Mouse (Mus musculus): ENCODE results near the gene Tmem52. TPM values are rescaled to one million over a fixed set of nuclear protein-coding genes. Genes with fewer than 3 reads are reported as not detected.

Gene Tmem52
- polyA plus RNA-seq, 1 experiment from 2014 or later: not detected

- DNase-seq (ENCODE audit: low spot score, missing footprints): no peak
- Histone ChIP-seq H3K27me3 (ENCODE audit: control insufficient read depth, insufficient read depth, low read length) (no peaks in the 10 kb centered on the region), H3K9me3 (ENCODE audit: control insufficient read depth, low read length) (no peaks in the 10 kb centered on the region), H3K4me2 (no peak overlapping the region), H3K27ac (ENCODE audit: low read depth, low read length) (no peak overlapping the region), H3K4me1 (ENCODE audit: control insufficient read depth, insufficient read depth, low read length) (no peaks in the 10 kb centered on the region), H3K4me3 (ENCODE audit: low read depth, low read length) (no peak overlapping the region), H3K36me3 (ENCODE audit: control insufficient read depth, insufficient read depth, low read length) (no peaks in the 10 kb centered on the region), H3K9ac (ENCODE audit: low read length) (no peak overlapping the region)
- no peak for ATAC-seq (ENCODE audit: low FRiP score)
- 92% methylated on average over 7 of the region's 7 CpGs for WGBS
Observed at GRCm38 (mm10) chr4:155517948-155518517, 49.1 kb downstream of the Tmem52 start.

Other genes starting within 250 kb of the Tmem52 start
- 12.7 and 13.6 TPM in 2 replicates for gene Ski, start 246.5 kb upstream of the Tmem52 start, polyA plus RNA-seq (2014; fragmentation: Nextera tagmentation; extraction: Ambion mirVana)
- gene Faap20, start 219.3 kb upstream of the Tmem52 start, polyA plus RNA-seq (2014; fragmentation: Nextera tagmentation; extraction: Ambion mirVana): 101 and 110 TPM in 2 replicates
- gene Prkcz, start 107.8 kb upstream of the Tmem52 start, polyA plus RNA-seq (2014; fragmentation: Nextera tagmentation; extraction: Ambion mirVana): 17.6 and 18.3 TPM in 2 replicates
- gene Gabrd, start 71.0 kb upstream of the Tmem52 start, polyA plus RNA-seq (2014; fragmentation: Nextera tagmentation; extraction: Ambion mirVana): not detected in 2 replicates
- gene Cfap74, start 59.9 kb upstream of the Tmem52 start, polyA plus RNA-seq (2014; fragmentation: Nextera tagmentation; extraction: Ambion mirVana): 6.3 and 6.5 TPM in 2 replicates
- 771 and 811 TPM in 2 replicates for gene Gnb1, start 22.2 kb downstream of the Tmem52 start, polyA plus RNA-seq (2014; fragmentation: Nextera tagmentation; extraction: Ambion mirVana)
- gene Nadk, start 93.3 kb downstream of the Tmem52 start, polyA plus RNA-seq (2014; fragmentation: Nextera tagmentation; extraction: Ambion mirVana): 98.3 and 99.8 TPM in 2 replicates
- gene Slc35e2, start 132.3 kb downstream of the Tmem52 start, polyA plus RNA-seq (2014; fragmentation: Nextera tagmentation; extraction: Ambion mirVana): 18.0 and 18.1 TPM in 2 replicates
- gene Cdk11b, start 155.7 kb downstream of the Tmem52 start, polyA plus RNA-seq (2014; fragmentation: Nextera tagmentation; extraction: Ambion mirVana): 72.9 and 83.6 TPM in 2 replicates
- gene Gm10563, start 176.3 kb downstream of the Tmem52 start, polyA plus RNA-seq (2014; fragmentation: Nextera tagmentation; extraction: Ambion mirVana): not detected in 2 replicates
- gene Mmp23, start 184.3 kb downstream of the Tmem52 start, polyA plus RNA-seq (2014; fragmentation: Nextera tagmentation; extraction: Ambion mirVana): 2.5 and 4.1 TPM in 2 replicates
- gene Mib2, start 200.1 kb downstream of the Tmem52 start, polyA plus RNA-seq (2014; fragmentation: Nextera tagmentation; extraction: Ambion mirVana): 11.8 and 12.8 TPM in 2 replicates
- gene Fndc10, start 225.2 kb downstream of the Tmem52 start, polyA plus RNA-seq (2014; fragmentation: Nextera tagmentation; extraction: Ambion mirVana): 1.3 and 1.5 TPM in 2 replicates
- gene Ssu72, start 235.7 kb downstream of the Tmem52 start, polyA plus RNA-seq (2014; fragmentation: Nextera tagmentation; extraction: Ambion mirVana): 147 and 155 TPM in 2 replicates